Mouse (Mus musculus) cerebellum, adult 2 months (tissue): Measurements from ENCODE around the gene Dlx3. TPM values are rescaled to one million over a fixed set of nuclear protein-coding genes. Genes with fewer than 3 reads are reported as not detected.

Experiments used
- DNase-seq, 2 experiments: peaks; one replicate each; pipeline ENCODE4 v3.0.0; 2021
- H3K27ac ChIP-seq: fragments of 200-500 bp; 2 replicates; pipeline ENCODE4 v1.5.1; 2012; ENCODE audit warnings: low read length, control low read depth, inconsistent platforms; ENCODE audit not compliant: insufficient read depth
- H3K27me3 ChIP-seq: fragments of 200-500 bp; 2 replicates; pipeline ENCODE4 v1.6.1; 2012; ENCODE audit warnings: inconsistent platforms, mild to moderate bottlenecking, low read length, moderate library complexity; ENCODE audit not compliant: control insufficient read depth, insufficient read depth
- H3K4me1 ChIP-seq: fragments of 200-500 bp; 2 replicates; pipeline ENCODE4 v1.6.1; 2011; ENCODE audit warnings: low read length; ENCODE audit not compliant: control insufficient read depth, insufficient read depth
- H3K4me3 ChIP-seq: fragments of 200-500 bp; replicated peaks from 2 replicates; pipeline ENCODE3; 2011; ENCODE audit warnings: mild to moderate bottlenecking, low read depth, low read length, control low read depth; ENCODE audit not compliant: insufficient read depth
- CTCF ChIP-seq: fragments of 200-500 bp; IDR thresholded peaks from 2 replicates; pipeline ENCODE4 v1.5.1; 2011; ENCODE audit warnings: low read depth, mild to moderate bottlenecking, control low read depth, low read length, moderate library complexity, borderline replicate concordance; ENCODE audit not compliant: insufficient read depth
- POLR2A ChIP-seq: fragments of 200-500 bp; IDR thresholded peaks from 2 replicates; pipeline ENCODE4 v1.6.1; 2011; ENCODE audit warnings: low read length, control low read depth, borderline replicate concordance; ENCODE audit not compliant: insufficient read depth
- WGBS: fragments of 180-500 bp; shearing (Covaris S2); methylation state at CpG from one replicate; pipeline ENCODE4 v1.1.7; 2018; 5-methylcytosine and 5-hydroxymethylcytosine counted together
- polyA plus RNA-seq: library from polyadenylated mRNA; depleted of rRNA; stranded (reverse); fragments of >200 nt; gene quantifications from 2 replicates; pipeline ENCODE4 v1.2.3, GENCODE M21; 2012

Dlx3 gene
- polyA plus RNA-seq, 1 experiment, result 0.38 TPM

GRCm38 (mm10) chr11:95121161-95122099, 1.5 kb downstream of the Dlx3 start:
- WGBS, result 6% methylated on average over 63 of the region's 63 CpGs
- peak overlapping the region; percentile 23 for H3K4me3 ChIP-seq
- peaks cover 2% of the 10 kb centered on the region; the same call in 1 of the 2 replicates for H3K27me3 ChIP-seq
- no peak for DNase-seq
- no peak for TF ChIP-seq POLR2A
- no peak for TF ChIP-seq CTCF
- H3K27ac ChIP-seq, result no peak overlapping the region
- 0 out of 2 replicates have a peak, but pooled peaks cover 3% of the 10 kb centered on the region for H3K4me1 ChIP-seq

DNA sequence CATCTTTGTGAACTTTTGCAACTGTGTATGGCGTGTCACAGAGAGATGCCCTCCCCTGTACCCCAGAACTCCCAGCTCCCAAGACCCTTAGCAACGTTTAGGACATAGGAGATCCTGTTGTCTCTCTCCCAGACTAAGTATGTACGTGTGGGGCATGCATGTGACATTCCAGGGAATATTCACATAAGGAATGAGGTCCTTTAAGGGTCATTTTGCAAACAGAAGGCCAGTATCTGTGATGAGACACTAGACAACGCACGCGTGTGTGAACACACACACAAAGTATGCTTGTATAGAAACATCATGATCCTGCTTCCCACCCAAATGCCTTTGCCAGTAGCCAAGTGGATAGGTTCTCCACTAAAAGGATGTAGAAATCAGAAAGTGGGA, 2.2 kb downstream of the Dlx3 start:
- Histone ChIP-seq H3K27ac (no peak overlapping the region), H3K4me1 (0 out of 2 replicates have a peak, but pooled peaks cover 2% of the 10 kb centered on the region), H3K4me3 (no peak overlapping the region), H3K27me3 (peaks cover 2% of the 10 kb centered on the region; the same call in 1 of the 2 replicates)
- no peak for TF ChIP-seq CTCF
- DNase-seq, result no peak
- 84% methylated on average over 6 of the region's 6 CpGs for WGBS

GRCm38 (mm10) chr11:95125366-95125948, 5.5 kb downstream of the Dlx3 start:
- H3K27me3 ChIP-seq, result no peaks in the 10 kb centered on the region; the same call in 1 of the 2 replicates
- DNase-seq, result no peak
- no peaks in the 10 kb centered on the region for H3K4me1 ChIP-seq
- 66% methylated on average over 7 of the region's 7 CpGs for WGBS
- H3K27ac ChIP-seq, result no peak overlapping the region
- H3K4me3 ChIP-seq, result no peak overlapping the region
- no peak for TF ChIP-seq POLR2A

DNA sequence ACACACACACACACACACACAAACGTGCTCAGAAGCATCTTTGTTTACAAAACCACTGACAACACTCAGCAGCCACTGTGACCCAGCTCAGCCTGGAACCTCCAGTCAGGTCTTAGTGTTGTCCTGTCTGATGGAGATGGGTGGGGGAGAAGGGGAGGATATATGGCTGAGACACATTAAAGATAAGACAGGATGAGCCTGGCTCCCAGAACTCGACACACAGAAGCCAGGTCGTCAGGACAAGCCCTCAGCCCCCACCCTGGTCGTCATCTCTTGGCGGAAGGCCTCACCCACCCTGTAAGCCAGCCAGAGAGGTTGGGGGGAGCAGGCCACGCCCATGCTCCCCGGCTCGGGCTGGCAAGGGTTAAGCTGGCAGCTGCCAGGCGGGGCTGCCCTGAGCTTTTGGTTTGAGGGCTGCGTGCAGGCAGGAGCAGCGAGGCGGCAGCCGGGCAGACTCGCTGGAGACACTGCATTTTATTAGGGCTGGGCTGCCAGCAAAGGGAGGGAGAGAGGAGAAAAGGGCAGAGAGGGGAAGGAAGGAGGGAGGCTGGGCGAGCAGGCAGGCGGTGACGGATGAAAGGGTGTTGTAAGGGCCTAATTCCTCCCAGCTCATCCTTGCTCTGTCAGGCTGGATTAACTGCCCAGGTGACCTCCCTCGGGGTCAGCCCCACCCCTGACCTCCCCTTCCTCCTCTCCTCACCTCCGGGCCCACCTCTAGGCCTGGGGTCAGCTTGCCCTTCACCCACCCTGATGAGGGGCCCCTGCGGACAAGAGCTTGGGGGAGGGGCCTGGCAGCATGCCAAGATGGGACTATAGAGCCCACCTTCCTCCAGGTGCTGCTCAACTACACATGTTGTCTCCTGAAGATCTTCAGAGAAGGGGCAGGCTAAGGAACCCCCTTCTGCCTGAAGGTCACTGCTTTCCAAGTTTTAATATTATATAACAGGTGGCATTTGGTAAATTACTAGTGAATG, 6.6 kb downstream of the Dlx3 start:
- no peaks in the 10 kb centered on the region; the same call in 1 of the 2 replicates for H3K27me3 ChIP-seq
- DNase-seq, result no peak
- H3K4me3 ChIP-seq, result no peak overlapping the region

GRCm38 (mm10) chr11:95128359-95128758, 8.4 kb downstream of the Dlx3 start:
- 13% methylated on average over 11 of the region's 11 CpGs for WGBS
- Histone ChIP-seq H3K27ac (no peak overlapping the region), H3K4me3 (no peak overlapping the region), H3K27me3 (no peaks in the 10 kb centered on the region), H3K4me1 (no peaks in the 10 kb centered on the region)
- TF ChIP-seq CTCF, result no peak
- TF ChIP-seq POLR2A, result no peak
- no peak for DNase-seq

More for the DNA sequence above, 6.6 kb downstream of the Dlx3 start:
- Histone ChIP-seq H3K4me1 (no peaks in the 10 kb centered on the region), H3K27ac (no peak overlapping the region)
- 7% methylated on average over 20 of the region's 20 CpGs for WGBS
- TF ChIP-seq CTCF, result no peak
- no peak for TF ChIP-seq POLR2A

- no peaks in the 10 kb centered on the region for H3K27me3 ChIP-seq
- 84% methylated on average over 17 of the region's 17 CpGs for WGBS
- H3K4me3 ChIP-seq, result no peak overlapping the region
- H3K4me1 ChIP-seq, result no peaks in the 10 kb centered on the region
- TF ChIP-seq CTCF (no peak), POLR2A (no peak)
- no peak for DNase-seq
- H3K27ac ChIP-seq, result no peak overlapping the region
Measured at GRCm38 (mm10) chr11:95130668-95131252, 10.8 kb downstream of the Dlx3 start.

- TF ChIP-seq POLR2A (no peak), CTCF (no peak)
- H3K27me3 ChIP-seq, result no peaks in the 10 kb centered on the region
Measured at GRCm38 (mm10) chr11:95133321-95133720, 13.4 kb downstream of the Dlx3 start.

More at GRCm38 (mm10) chr11:95133321-95133720, 13.4 kb downstream of the Dlx3 start:
- H3K4me1 ChIP-seq, result no peaks in the 10 kb centered on the region
- no peak overlapping the region for H3K27ac ChIP-seq
- H3K4me3 ChIP-seq, result no peak overlapping the region
- no peak for DNase-seq
- 72% methylated on average over 6 of the region's 6 CpGs for WGBS
